Mouse (Mus musculus) embryonic facial prominence, embryonic 15.5 days (tissue): ENCODE results near the gene Abhd17a. TPM values are rescaled to one million over a fixed set of nuclear protein-coding genes. Genes with fewer than 3 reads are reported as not detected.

Experiments used
- ATAC-seq: fragments of 200-750 bp; cut with Nextera tagmentation; 2 replicates; pipeline ENCODE4 v1.8.0; 2017; ENCODE audit warnings: low read depth, moderate TSS enrichment; ENCODE audit not compliant: insufficient number of reproducible peaks, low FRiP score, low TSS enrichment
- H3K27ac ChIP-seq: fragments of 300-500 bp; sonication (generic); replicated peaks from 2 replicates; pipeline ENCODE4 v1.5.1; 2015; ENCODE audit warnings: mild to moderate bottlenecking, inconsistent platforms
- H3K27me3 ChIP-seq: fragments of 300-500 bp; sonication (generic); 2 replicates; pipeline ENCODE4 v1.6.1; 2015; ENCODE audit warnings: inconsistent platforms
- H3K36me3 ChIP-seq: fragments of 300-500 bp; sonication (generic); 2 replicates; pipeline ENCODE4 v1.6.1; 2015; ENCODE audit warnings: mild to moderate bottlenecking, inconsistent platforms
- H3K4me1 ChIP-seq: fragments of 300-500 bp; sonication (generic); 2 replicates; pipeline ENCODE4 v1.6.1; 2015; ENCODE audit warnings: inconsistent platforms
- H3K4me2 ChIP-seq: fragments of 300-500 bp; sonication (generic); replicated peaks from 2 replicates; pipeline ENCODE4 v1.6.1; 2015; ENCODE audit warnings: mild to moderate bottlenecking, inconsistent platforms
- H3K4me3 ChIP-seq: fragments of 300-500 bp; sonication (generic); replicated peaks from 2 replicates; pipeline ENCODE4 v1.5.1; 2015; ENCODE audit warnings: mild to moderate bottlenecking, inconsistent platforms
- H3K9ac ChIP-seq: fragments of 300-500 bp; sonication (generic); 2 replicates; pipeline ENCODE4 v1.6.1; 2015; ENCODE audit warnings: inconsistent platforms
- H3K9me3 ChIP-seq: fragments of 300-500 bp; sonication (generic); replicated peaks from 2 replicates; pipeline ENCODE4 v1.6.1; 2016; ENCODE audit warnings: inconsistent platforms
- WGBS: fragments of 180-500 bp; shearing (Covaris S2); methylation state at CpG from one replicate; pipeline ENCODE4 v1.1.7; 2015; 5-methylcytosine and 5-hydroxymethylcytosine counted together
- polyA plus RNA-seq: library from polyadenylated mRNA; unstranded; fragments of >200 nt; fragmentation: Nextera tagmentation; extraction: Ambion mirVana; gene quantifications from 2 replicates; pipeline ENCODE4 v1.2.1, GENCODE M21; 2015

The Abhd17a gene
- polyA plus RNA-seq, 1 experiment from 2014 or later, result 112 TPM

DNA sequence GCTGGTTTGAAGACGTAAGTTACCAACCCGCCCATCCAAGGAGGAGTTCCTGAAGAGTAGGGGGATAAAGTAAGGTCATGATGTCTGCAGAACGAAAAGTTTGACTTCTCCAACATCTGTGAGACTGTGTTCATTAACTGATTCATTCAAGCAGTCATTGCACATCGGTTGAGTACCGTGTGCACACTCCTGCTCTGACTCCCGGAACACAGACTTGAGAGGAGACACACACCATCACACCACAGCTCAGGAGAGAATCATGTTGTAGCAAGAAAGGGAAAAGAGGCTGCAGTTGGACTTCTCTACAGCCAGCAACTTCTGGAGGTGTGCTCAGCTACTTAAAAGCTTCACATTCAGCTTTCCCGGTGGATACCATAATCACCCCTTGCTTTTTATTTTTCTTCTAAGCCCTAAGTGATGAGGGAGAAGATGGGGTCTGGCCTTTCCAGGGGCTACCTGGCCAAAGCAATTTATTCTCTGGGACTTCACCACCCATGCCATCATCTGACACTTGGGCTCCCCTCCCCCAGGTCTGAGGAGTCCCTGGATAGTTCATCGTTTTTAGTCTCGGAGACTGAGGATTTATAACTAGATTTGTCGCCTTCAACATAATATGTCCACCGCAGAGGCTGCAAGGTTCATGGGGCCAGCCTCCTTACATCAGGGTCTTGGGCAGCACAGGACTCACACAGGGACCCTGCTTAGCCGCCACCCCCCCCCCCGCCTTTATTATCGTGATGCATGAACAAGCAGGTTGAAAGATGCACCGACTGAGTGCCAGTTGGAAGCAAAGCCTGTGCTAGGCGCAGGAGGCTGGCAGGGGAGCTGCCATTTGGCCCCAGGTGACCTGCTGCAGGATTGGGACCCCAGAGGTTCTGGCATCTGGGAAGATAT is 30.9 kb upstream of the Abhd17a start:
- ATAC-seq, result no peak
- 56% methylated on average over 16 of the region's 16 CpGs for WGBS
- peaks cover 33% of the 10 kb centered on the region for H3K4me1 ChIP-seq
- H3K4me3 ChIP-seq, result peak overlapping the region; percentile 78
- H3K27me3 ChIP-seq, result no peaks in the 10 kb centered on the region
- H3K4me2 ChIP-seq, result peak overlapping the region; percentile 59
- no peaks in the 10 kb centered on the region for H3K9me3 ChIP-seq
- H3K36me3 ChIP-seq, result 0 out of 2 replicates have a peak, but pooled peaks cover 9% of the 10 kb centered on the region
- H3K27ac ChIP-seq, result peak overlapping the region; percentile 95
- H3K9ac ChIP-seq, result peak overlapping the region; percentile 35; the same call in 1 of the 2 replicates

DNA sequence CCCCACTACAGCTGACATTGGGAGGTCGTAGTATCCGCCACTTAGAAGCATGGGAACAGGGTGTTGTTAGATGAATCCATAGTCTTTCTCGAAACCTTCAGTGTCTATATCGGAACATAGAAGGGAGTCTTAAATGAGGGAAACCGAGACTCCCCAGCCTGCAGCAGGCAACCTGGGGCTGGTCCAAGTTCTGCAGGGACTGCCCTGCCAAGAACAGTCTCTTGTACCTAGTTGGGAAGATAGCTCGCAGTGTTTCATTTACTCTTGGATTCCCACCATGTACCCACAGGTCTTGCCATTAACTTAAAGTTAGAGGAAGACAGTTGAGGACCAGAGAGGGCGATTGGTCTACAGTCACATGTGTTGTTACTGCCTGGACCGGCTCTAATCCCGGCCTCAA is 30.2 kb upstream of the Abhd17a start:
- 89% methylated on average over 9 of the region's 9 CpGs for WGBS
- H3K4me2 ChIP-seq, result no peak overlapping the region
- peaks cover 16% of the 10 kb centered on the region for H3K36me3 ChIP-seq
- H3K4me1 ChIP-seq, result peaks cover 27% of the 10 kb centered on the region
- 0 out of 2 replicates have a peak overlapping the region, but pooled peaks have one; percentile 95 for H3K27ac ChIP-seq
- no peak overlapping the region for H3K9ac ChIP-seq
- no peaks in the 10 kb centered on the region for H3K9me3 ChIP-seq
- H3K27me3 ChIP-seq, result no peaks in the 10 kb centered on the region
- no peak overlapping the region for H3K4me3 ChIP-seq
- no peak for ATAC-seq

DNA sequence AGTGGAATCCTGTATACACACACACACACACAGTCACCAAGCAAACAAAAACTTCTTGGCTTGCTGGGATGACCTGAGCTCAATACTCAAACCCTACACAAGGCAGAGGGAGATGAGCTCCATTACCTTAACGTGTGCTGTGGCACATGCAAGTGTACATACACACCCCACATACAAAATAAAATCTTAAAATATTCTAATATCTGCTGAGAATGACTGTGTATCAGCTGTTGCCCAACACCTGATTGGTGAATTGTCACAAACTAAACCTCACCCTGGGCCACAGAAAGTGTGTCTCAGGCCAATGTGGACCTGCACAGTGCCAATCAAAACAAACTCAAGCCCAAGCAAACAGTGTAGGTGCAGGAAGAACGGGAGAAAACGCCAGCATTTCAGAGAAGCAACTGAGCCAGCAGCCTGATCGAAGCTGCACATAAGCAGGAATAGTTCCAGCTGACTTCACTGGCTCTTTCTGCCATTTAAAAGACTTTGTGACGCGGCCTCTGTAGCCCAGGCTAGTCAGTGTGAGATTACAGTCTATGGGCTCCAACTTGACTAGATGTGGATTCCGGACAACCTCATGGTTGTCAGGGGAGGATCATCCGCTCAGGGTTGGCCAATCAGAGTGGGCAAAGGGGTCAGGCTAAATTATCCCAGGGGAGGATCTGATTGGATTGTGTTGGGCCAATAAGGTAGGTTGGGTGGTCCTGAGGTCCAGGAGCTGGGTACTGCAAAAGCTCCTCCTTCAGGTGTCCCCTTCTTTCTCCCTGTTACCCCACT is 29.5 kb upstream of the Abhd17a start:
- no peak overlapping the region for H3K4me2 ChIP-seq
- H3K9me3 ChIP-seq, result no peaks in the 10 kb centered on the region
- no peak overlapping the region for H3K4me3 ChIP-seq
- no peaks in the 10 kb centered on the region for H3K27me3 ChIP-seq
- H3K4me1 ChIP-seq, result peaks cover 22% of the 10 kb centered on the region
- H3K27ac ChIP-seq, result no peak overlapping the region
- H3K9ac ChIP-seq, result no peak overlapping the region
- ATAC-seq, result no peak
- 34% methylated on average over 8 of the region's 8 CpGs for whole genome bisulfite sequencing
- H3K36me3 ChIP-seq, result peaks cover 23% of the 10 kb centered on the region

DNA sequence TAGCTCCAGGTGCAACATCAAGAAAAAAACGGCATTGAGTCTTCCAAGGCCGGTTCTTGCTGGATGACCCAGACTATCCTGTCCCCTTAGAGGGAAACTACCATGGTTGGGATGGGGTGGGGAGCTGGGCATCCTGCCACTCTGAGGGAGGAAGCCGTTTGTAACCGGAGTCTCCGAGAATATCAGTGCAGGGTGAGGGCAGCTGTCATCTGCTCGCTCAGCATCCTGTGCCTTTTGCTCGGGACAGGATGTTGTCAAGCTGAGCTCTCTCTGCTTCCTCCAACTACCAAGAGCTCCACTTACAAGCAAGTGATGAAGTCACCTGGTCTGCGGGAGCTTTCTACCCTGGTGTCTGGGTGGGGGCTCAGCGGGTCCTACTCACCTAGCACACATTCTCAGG is 28.0 kb upstream of the Abhd17a start:
- 72% methylated on average over 9 of the region's 9 CpGs for WGBS
- 0 out of 2 replicates have a peak overlapping the region, but pooled peaks have one; percentile 17 for H3K27ac ChIP-seq

DNA sequence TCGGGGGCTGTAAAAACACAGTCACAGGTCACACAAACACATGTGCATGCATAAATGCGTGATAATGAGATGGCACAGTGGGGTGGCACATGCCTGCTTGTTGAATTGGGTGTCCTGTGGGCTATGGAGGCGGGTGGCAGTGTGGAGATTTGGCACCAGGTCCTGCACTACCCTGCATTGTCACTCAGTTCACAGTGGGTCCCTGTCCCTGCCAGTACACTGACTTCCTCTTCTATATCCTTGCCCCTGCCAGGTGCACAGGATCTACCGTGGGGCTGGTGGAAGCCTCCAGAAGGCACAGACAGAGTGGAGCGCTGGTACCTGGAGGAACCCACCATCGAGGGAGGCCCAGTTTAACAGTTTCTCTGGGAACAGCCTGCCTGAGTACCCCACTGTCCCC is 24.2 kb upstream of the Abhd17a start:
- Histone ChIP-seq H3K4me3 (no peak overlapping the region), H3K4me2 (no peak overlapping the region), H3K36me3 (peaks cover 65% of the 10 kb centered on the region), H3K9ac (no peak overlapping the region), H3K4me1 (no peaks in the 10 kb centered on the region), H3K27ac (no peak overlapping the region), H3K9me3 (no peaks in the 10 kb centered on the region), H3K27me3 (no peaks in the 10 kb centered on the region)
- 84% methylated on average over 6 of the region's 6 CpGs for WGBS
- no peak for ATAC-seq

More for the DNA sequence above, 28.0 kb upstream of the Abhd17a start:
- H3K4me1 ChIP-seq, result peaks cover 8% of the 10 kb centered on the region
- no peak overlapping the region for H3K4me3 ChIP-seq
- no peak overlapping the region for H3K4me2 ChIP-seq
- H3K9ac ChIP-seq, result no peak overlapping the region
- H3K9me3 ChIP-seq, result no peaks in the 10 kb centered on the region
- peaks cover 34% of the 10 kb centered on the region for H3K36me3 ChIP-seq
- no peaks in the 10 kb centered on the region for H3K27me3 ChIP-seq
- ATAC-seq, result no peak

DNA sequence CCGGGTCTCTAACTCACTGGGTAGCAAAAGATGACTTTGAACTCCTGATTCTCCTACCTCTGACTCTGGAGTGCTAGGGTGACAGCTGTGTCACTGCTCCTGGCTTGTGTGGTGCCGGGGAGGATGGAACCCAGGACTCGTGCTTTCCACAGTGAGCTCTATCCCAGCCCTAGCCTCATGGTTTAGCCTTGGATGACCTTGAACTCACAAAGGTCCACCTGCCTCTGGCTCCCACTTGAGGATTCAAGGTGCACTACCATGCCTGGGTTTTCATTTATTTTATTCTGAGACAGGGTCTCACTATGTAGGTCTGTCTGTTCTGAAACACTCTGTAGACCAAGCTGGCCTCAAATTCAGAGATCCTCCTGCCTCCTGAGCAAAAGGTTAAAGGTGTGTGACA is 23.7 kb upstream of the Abhd17a start:
- WGBS, result 80% methylated on average over 3 of the region's 3 CpGs
- Histone ChIP-seq H3K27ac (no peak overlapping the region), H3K4me1 (no peaks in the 10 kb centered on the region), H3K4me2 (no peak overlapping the region), H3K4me3 (no peak overlapping the region), H3K36me3 (peaks cover 70% of the 10 kb centered on the region), H3K9me3 (no peaks in the 10 kb centered on the region), H3K27me3 (no peaks in the 10 kb centered on the region), H3K9ac (no peak overlapping the region)
- no peak for ATAC-seq

DNA sequence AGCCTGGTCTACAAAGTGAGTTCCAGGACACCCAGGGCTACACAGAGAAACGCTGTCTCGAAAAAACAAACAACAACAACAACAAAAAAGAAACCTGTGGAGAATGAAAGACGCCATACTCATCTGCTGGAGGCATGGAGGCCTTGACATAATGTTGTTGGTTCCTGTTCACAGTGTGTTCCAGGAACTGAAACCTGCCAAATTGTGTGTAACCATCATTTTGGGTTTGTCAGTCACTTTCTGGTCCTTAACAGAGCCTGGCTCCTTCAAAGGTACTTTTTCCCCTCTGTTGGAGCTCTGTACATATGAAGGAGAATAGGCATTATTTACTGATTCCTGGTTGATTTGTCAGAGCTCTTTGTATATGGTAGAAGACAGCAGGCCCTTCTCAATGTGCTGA is 21.8 kb upstream of the Abhd17a start:
- no peak overlapping the region for H3K4me2 ChIP-seq
- no peak overlapping the region for H3K4me3 ChIP-seq
- H3K27me3 ChIP-seq, result no peaks in the 10 kb centered on the region
- no peaks in the 10 kb centered on the region for H3K9me3 ChIP-seq
- no peak for ATAC-seq
- H3K36me3 ChIP-seq, result peaks cover 90% of the 10 kb centered on the region
- no peak overlapping the region for H3K9ac ChIP-seq
- 95% methylated on average over 3 of the region's 3 CpGs for WGBS
- H3K27ac ChIP-seq, result no peak overlapping the region
- no peaks in the 10 kb centered on the region for H3K4me1 ChIP-seq

DNA sequence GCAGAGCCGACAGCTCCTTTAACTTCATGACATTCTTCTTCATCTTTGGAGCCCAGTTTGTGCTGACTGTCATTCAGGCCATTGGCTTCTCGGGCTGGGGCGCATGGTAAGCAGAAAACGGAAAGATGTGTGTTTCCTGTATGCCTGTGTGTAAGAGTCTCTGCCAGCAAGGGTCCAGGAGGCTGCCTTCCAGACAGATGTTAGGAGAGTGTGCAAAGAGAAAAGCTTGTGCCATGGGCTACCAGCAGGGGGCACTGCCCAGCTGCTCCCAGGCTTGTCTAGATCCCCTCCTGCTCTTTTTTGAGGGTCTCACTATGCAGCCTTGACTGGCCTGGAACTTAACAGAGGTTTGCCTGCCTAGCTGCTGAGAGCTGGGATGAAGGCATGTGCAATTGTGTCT is 20.9 kb upstream of the Abhd17a start:
- H3K4me3 ChIP-seq, result no peak overlapping the region
- no peak overlapping the region for H3K27ac ChIP-seq
- H3K9ac ChIP-seq, result no peak overlapping the region
- H3K36me3 ChIP-seq, result peaks cover 93% of the 10 kb centered on the region
- WGBS, result 59% methylated on average over 4 of the region's 4 CpGs
- no peaks in the 10 kb centered on the region for H3K9me3 ChIP-seq
- H3K4me2 ChIP-seq, result no peak overlapping the region
- H3K4me1 ChIP-seq, result 0 out of 2 replicates have a peak, but pooled peaks cover 7% of the 10 kb centered on the region
- H3K27me3 ChIP-seq, result no peaks in the 10 kb centered on the region
- 0 out of 2 replicates have a peak, but pooled peaks have one; percentile 9 for ATAC-seq

DNA sequence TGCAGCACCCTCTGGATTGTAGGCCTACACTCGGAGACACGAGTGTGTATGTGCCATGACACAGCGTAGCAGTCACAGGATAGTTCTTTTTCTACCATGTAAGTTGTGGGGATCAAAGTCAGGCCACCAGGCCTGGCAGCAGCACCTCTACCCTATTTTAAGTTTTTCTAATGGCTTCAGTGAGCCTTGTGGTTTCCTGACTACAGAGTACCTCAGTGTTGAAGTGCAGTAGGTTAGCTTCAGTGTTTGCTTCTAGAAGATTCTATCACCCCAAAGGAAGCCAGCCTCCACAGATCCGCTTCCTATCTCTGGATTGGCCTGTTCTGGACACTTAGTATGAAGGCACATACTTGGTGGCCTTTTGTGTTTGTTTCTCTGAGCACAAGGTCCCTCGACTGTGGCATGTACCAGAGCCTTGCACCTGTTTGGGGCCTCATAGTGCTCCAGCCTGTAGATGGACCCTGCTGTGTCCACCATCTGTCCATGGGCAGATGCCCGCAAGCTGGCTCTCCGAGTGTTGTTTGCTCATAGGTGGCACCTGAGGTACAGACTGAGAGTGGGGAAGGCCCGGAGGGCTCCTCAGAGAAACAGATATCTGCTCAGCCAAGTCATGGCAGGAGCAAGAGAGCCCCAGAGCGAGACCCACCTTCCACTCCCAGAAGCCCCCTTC is 20.1 kb upstream of the Abhd17a start:
- peaks cover 88% of the 10 kb centered on the region for H3K36me3 ChIP-seq
- no peaks in the 10 kb centered on the region for H3K9me3 ChIP-seq
- H3K9ac ChIP-seq, result no peak overlapping the region
- no peak overlapping the region for H3K27ac ChIP-seq
- no peaks in the 10 kb centered on the region for H3K27me3 ChIP-seq
- H3K4me3 ChIP-seq, result no peak overlapping the region
- no peak overlapping the region for H3K4me2 ChIP-seq
- ATAC-seq, result no peak
- WGBS, result 88% methylated on average over 9 of the region's 9 CpGs
- H3K4me1 ChIP-seq, result 0 out of 2 replicates have a peak, but pooled peaks cover 8% of the 10 kb centered on the region

DNA sequence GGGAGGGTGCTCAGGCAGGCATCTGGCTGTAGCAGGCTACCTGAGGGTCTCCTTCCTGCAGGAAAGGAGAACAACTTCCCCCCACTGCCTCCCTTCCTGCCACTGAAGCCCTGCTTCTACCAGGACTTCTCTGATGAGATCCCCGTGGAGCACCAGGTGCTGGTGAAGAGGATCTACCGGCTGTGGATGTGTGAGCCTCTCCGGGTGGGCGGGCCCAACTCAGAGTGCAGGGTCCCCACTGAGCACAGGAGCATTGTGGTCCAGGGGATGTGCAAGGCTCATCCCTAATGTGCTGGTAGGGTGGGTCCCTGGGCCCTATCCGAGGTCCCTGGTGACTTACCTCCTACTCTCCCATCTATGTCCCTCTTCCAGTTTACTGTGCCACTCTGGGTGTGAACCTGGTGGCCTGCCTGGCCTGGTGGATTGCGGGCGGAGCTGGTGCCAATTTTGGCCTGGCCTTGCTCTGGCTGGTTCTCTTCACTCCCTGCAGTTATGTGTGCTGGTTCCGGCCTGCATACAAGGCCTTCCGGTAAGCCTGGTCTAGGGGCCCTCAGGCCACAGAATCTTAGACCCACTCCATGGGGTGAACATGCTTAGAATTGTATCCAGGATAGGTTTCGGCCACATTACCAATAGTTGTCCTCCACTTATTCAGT is 19.3 kb upstream of the Abhd17a start:
- H3K4me1 ChIP-seq, result peaks cover 11% of the 10 kb centered on the region
- no peak overlapping the region for H3K9ac ChIP-seq
- no peak overlapping the region for H3K4me3 ChIP-seq
- no peak overlapping the region for H3K4me2 ChIP-seq
- no peak for ATAC-seq
- H3K9me3 ChIP-seq, result no peaks in the 10 kb centered on the region
- no peaks in the 10 kb centered on the region for H3K27me3 ChIP-seq
- H3K27ac ChIP-seq, result no peak overlapping the region
- H3K36me3 ChIP-seq, result peaks cover 79% of the 10 kb centered on the region
- 89% methylated on average over 10 of the region's 10 CpGs for WGBS
